Mouse (Mus musculus): ENCODE data around the gene Galnt9. TPM values are rescaled to one million over a fixed set of nuclear protein-coding genes. Genes with fewer than 3 reads are reported as not detected.
A peak's percentile ranks its signal among the peaks of the same experiment; 100 is the strongest.

The Galnt9 gene
- total RNA-seq, 2 experiments from 2014 or later = not detected

DNA sequence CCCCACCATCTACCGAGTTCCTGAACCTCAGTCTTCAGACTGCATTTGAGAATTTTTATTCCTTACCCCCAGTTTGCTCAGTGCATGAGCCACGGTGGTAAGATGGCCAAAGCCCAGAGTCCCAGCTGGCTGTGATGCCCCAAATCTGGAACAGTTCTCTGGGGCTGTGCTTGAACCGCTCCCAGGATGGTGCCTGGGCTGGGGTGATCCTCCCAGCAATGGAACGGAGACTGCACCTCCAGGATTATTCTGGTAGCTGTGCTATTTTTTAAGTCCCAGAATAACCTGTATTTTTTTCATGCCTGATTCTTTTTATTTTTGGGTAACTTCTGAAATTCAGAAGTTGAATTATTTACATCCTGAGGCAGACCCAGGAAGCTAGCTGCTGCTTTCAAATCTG lies 35.1 kb downstream of the Galnt9 start:
- intact Hi-C loops (cut with DNase I; ENCODE audit: low total_unique reads) = no loop called here
- no peak for DNase-seq

DNA sequence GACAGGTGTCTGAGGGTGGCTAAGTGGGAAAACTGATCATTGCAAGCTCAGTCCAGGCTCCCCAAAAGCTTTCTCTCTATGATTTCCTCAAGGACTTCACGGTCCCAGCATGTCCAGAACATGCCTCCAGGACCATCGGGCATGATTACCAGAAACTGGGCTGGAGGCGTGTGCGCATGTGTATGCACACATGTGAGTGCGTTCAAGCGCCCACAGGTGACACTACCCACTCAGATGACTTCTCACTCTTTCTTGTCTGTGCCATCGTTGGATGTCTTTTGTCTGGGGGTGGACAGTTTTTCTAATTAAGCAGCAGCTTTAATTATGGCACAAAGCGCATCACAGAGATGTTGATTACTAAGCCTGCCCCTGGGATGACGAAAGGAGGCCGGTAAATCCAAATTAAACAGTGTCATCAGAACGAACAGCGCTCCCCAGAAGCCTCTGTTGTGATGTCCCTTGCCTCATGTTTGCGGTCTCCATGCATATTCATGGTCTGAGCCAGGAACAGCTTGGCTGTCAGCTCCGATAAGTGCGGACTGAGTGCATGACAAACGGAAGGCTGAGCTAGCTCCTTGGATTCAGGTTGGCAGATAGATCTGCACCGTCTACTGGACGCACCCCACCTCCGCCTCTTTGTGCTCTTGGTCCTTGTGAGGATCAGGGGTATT lies 36.5 kb downstream of the Galnt9 start:
- no peak for DNase-seq
- intact Hi-C loops (cut with DNase I; ENCODE audit: low total_unique reads) = no loop called here

GRCm38 (mm10) chr5:110582647-110583538 lies 38.7 kb downstream of the Galnt9 start:
- no peak for DNase-seq
- intact Hi-C loops (cut with DNase I; ENCODE audit: low total_unique reads) = no loop called here

DNA sequence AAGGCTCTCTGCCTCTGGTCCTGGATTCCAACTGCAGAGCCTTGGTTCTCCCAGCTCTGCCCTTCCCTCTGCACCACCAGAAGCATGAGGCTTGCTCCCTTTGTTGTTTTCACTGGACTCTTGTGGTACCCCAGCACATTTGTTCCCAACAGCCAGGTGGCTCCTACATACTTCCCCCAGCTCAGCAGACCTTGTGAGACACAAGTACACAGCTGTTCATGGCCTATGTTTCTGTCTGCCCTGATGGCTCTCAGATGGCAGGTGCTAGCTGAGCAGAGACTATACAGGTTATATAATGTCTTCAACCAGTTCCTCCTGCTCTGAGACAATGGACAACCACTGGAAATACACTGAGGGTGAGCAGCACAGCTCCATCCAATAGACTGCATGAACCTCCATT lies 43.3 kb downstream of the Galnt9 start:
- intact Hi-C loops (cut with DNase I; ENCODE audit: low total_unique reads) = no loop called here
- no peak for DNase-seq

- intact Hi-C loops (cut with DNase I; ENCODE audit: low total_unique reads) = no loop called here
These were observed 45.7 kb downstream of the Galnt9 start for GRCm38 (mm10) chr5:110589833-110590232.

DNA sequence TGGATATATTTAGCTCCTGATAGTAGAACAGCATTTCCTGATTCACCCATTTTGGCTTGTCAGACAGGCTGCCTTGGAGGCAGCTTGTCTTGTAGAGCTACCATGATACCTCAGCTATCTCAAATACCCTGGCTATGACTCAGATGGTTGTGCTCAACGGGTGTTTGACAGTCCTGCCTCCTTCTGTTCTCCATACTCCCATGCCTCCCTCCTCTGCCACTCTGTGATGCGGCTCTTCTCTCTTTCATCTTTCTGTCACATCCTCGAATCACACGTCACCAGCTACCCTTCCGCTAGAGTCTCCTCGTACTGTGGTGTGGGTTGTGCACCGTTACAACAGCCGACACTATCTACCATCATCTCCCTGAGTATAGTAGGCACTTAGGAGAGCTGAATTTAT lies 50.3 kb downstream of the Galnt9 start:
- intact Hi-C loops (cut with DNase I; ENCODE audit: low total_unique reads) = no loop called here
- DNase-seq = no peak

More at GRCm38 (mm10) chr5:110589833-110590232, 45.7 kb downstream of the Galnt9 start:
- no peak for DNase-seq

DNA sequence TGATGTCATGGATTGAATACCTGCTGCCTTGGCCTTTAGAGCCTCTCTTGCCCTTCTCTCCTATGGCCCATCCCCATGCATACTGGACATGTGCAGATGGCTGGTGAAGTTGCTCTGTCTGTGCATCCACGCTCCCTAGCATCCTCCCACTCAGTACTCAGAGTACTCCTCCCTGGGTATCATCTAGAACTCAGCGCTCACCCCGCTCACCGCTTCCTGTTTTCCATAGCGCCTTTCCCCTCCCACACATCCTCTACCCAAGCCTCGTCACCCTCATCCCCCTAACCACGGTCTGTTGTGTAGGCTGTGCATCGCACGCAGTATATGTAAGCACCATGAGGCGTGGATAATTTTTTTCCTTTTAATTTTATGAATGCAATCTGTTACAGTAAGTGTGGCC lies 51.2 kb downstream of the Galnt9 start:
- DNase-seq = no peak
- intact Hi-C loops (cut with DNase I; ENCODE audit: low total_unique reads) = no loop called here

DNA sequence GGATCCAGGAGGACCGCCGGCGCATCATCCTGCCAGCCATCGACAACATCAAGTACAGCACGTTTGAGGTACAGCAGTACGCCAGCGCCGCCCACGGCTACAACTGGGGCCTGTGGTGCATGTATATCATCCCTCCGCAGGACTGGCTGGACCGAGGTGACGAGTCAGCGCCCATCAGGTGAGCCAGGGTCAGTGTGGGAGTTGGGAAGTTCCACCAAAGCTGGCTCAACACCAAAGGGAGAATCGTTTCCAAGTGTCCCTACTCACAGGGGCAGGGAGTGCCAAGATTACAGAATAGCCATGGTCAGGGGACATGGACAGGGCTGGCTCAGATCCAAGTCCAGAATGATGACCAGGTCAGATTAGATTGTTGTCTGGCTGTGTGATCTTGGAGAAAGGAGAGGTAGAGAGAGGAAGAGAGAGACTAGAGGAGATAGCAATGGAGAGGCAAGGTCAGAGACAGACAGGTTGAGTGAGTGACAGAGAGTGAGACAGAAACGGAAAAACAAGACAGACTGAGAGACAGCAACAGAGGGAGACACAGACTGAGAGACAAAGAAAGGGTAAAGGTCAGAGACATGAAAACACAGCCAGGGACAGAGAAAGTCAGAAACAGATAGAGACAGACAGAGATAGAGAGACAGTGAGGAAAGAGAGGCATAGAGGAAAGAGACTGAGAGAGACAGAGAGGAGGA lies 52.1 kb downstream of the Galnt9 start:
- intact Hi-C loops (cut with DNase I; ENCODE audit: low total_unique reads) = no loop called here
- DNase-seq = no peak

DNA sequence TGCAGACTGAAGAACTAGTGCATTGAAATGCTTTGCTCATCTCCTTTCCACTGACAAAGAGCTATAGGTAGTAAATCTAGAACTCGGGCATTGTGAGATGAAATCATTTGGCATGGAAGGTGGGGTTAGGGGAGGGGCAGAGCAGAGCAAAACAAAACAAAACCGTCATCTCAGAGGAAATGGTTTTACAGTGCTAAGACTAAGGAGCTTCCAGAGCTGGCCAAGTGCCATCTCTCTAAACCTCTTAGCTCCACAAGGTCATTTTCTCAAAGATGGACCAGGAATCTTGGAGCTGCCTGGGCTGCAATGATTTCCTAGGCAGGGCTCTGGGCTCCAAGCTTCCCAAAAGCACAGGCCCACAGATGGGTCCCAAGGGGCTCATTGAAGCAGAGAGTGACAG lies 53.3 kb downstream of the Galnt9 start:
- no peak for DNase-seq
- intact Hi-C loops (cut with DNase I; ENCODE audit: low total_unique reads) = no loop called here

DNA sequence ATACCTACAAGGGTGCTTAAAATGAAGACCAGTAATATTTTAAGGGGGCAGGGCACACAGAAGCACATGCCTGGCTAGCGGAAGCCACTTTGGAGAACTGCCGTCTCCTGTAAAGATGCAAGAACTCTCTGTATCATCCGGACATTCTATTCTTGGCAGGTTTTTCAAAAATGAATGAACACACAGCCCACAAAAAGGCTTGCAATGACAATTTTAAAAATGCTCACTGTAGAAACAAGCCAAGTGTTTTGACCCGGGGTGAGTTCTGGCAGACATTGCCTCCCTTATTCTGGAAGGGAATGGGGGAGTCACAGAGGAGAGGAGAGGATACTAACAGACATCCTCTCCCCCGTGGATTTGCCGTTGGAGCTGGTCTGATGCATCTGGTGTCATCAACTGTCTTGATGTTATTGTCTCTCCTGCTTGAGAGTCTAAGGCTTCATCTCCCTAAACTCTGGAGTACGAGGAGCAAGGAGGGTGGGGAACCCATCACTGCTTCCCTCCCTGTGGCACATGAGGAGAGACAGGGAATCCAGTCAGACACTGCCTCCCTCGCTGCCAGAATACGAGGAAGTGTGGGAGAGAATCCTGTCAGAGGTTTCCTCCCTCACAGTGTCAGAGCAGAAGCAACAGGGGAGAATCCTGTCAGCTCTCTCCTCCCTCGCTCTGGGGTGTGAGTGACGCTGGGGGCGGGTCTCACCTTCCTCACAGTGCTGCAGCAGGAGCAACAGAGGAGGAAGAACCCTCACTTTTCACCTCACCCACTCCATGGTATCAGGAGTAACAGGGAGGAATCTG lies 54.3 kb downstream of the Galnt9 start:
- intact Hi-C loops (cut with DNase I; ENCODE audit: low total_unique reads) = no loop called here
- no peak for DNase-seq

DNA sequence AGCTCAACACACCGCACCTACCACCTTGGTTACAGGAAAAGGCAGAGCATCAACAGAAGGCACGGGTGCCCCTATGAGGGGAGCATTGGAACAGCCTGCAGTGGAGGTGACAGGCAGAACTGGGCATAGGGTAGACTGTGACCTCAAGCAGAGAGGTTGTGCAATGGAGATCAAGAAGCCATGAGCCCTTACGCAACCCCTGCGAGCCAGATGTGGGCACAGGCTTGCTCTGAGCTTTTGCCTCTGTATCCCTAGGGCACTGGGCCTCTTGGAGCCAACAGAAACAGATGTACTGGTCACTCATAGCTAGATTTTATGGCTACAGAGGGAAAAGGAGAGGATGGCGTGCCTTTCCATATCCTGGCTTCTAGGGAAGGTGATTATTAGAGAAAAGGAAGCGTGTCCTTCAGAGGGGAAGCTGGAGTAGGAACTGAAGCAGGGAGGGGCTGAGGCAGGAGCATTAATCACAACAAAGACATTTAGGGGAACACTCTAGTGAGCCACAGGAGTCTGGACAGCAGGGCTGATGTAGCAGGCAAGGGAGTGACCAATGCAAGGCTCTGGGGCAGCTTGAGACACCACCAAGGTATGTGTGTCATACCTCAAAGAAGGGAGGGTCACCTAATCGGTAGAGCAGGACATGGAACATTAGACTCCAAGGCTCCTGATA lies 59.0 kb downstream of the Galnt9 start:
- no peak for DNase-seq
- intact Hi-C loops (cut with DNase I; ENCODE audit: low total_unique reads) = no loop called here

GRCm38 (mm10) chr5:110604311-110604710 lies 60.2 kb downstream of the Galnt9 start:
- intact Hi-C loops (cut with DNase I; ENCODE audit: low total_unique reads) = no loop called here
- no peak for DNase-seq

DNA sequence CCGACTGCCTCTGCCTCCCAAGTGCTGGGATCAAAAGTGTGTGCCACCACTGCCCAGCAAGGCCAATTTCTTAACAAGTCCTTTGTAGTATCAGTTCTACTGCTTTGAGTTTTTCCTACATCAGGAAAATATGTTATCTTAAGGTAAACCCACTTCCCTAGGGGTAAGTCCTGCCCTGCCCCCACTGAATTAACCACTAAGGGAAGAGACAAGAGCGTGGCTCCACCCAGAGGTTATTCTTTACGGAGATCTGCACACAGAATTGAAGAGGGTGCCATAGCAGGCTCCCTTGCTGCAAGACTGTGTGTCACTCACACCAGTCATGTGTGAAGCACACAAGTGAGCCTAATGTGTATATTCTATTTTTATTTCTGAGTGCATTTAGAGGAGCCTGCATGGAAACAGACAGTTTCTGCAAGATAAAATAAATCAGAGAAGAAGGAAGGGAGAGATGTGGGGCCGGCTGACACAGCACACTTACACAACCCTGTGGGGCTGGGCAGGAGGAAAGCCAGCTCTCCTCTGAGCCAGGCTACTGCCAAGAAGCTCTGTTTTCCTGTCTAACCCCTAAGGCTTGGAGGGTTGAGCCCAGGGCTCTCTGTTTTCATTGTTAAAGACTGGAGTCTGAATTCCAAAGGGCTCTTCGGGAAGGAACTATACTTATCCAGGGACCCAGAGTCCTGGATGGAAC lies 61.5 kb downstream of the Galnt9 start:
- no peak for DNase-seq
- intact Hi-C loops (cut with DNase I; ENCODE audit: low total_unique reads) = no loop called here

- intact Hi-C loops (cut with DNase I; ENCODE audit: low total_unique reads) = no loop called here
- DNase-seq = peak; percentile 32
These were observed 63.6 kb downstream of the Galnt9 start for GRCm38 (mm10) chr5:110607767-110608166.

- no peak for DNase-seq
- intact Hi-C loops (cut with DNase I; ENCODE audit: low total_unique reads) = no loop called here
These were observed 64.2 kb downstream of the Galnt9 start for GRCm38 (mm10) chr5:110608336-110608735.

DNA sequence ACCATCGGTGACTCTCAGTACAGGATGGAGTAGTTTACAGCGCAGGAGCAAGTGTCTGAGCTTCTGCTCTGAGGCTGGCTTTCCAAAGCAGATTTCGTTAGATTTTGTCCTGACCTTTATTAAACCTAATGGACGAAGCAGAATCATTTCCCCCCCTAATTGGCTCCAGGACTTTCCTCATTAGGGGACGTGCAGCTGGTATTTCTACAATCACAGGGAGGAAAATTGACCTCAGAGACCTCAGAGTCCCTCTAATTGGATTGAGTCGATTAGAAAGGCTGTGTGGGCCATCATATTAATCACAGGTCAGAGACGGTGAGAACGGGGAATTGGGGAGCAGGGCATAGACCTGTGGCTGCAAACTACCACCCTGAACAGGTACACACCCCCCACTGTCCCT lies 64.8 kb downstream of the Galnt9 start:
- intact Hi-C loops (cut with DNase I; ENCODE audit: low total_unique reads) = no loop called here

GRCm38 (mm10) chr5:110609425-110609824 lies 65.3 kb downstream of the Galnt9 start:
- DNase-seq = no peak
- intact Hi-C loops (cut with DNase I; ENCODE audit: low total_unique reads) = no loop called here

More for the DNA sequence above, 64.8 kb downstream of the Galnt9 start:
- DNase-seq = no peak

DNA sequence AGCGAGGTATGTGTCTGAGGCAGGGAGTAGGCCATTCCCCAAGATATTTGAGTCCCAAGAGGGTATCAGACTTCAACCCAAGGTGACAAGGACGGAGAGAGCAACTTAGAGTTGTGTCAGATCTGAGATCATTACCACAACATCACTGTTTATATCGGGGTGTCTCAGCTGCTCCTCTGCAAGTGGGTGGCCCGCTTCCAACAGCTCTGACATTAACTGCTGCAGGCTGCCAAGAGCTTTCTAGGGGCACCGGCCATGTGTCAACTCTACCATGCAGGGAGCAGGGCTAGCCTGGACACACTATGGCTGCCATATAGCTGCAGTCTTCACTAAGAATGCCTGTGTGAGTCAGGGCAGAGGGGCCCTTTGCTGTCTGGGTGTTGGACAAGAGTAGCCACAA lies 65.7 kb downstream of the Galnt9 start:
- intact Hi-C loops (cut with DNase I; ENCODE audit: low total_unique reads) = no loop called here
- no peak for DNase-seq

GRCm38 (mm10) chr5:110610484-110610883 lies 66.3 kb downstream of the Galnt9 start:
- intact Hi-C loops (cut with DNase I; ENCODE audit: low total_unique reads) = no loop called here
- DNase-seq = no peak

Data from gastrocnemius, postnatal 14 days (tissue).